7 mouse cellular contexts compared by ENCODE assay signal in the genomic region with DNA sequence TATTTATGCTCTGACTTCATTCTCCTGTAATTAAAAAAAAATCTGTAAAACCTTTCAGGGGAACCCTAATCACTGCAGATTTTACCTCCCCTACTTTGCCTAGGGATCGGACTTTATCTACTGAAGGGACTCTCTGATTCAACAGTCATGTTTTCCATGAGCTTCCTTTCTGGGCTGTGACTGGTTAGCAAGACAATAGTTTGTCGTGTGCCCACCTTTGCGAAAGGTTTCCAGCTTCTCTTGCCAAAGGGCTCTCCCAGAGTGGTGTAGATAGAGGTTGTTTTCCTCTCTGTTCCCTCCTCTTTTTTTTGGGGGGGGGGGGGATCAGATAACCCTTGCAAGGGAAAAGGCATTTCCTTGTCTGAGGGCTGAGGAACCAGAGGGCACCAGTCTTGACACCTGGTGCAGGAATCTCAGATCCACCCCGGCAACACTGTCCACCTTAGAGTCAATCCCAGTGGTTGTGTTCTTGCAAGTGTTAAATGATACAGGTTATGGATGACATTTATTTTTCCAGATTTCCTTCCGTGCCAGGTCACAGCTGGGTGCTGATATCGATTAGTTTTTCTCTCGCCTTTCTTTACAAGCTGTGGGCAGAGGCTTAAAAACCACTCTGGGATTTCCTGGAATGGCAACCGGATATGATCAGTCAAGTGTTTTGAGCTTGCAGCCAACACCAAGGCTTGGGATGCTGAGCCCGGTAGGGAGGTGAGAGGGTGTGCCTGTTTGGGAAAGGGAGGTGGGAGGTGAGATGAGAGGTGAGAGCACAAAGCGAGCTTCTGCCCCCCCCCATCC. TPM values are rescaled to one million over a fixed set of nuclear protein-coding genes. Genes with fewer than 3 reads are reported as not detected.
A peak's percentile ranks its signal among the peaks of the same experiment; 100 is the strongest.
DNase-seq lines count a peak whose midpoint lies in the region; ATAC-seq and TF ChIP-seq lines count a peak whose summit lies in the region.

No protein-coding gene starts in this region.

- H3K4me3 ChIP-seq in heart, embryonic 14.5 days (ENCODE audit: control insufficient read depth in 1 of 2, insufficient read depth in 1 of 2, low read depth in 1 of 2, low read length in 2 of 2): peak overlapping the region; percentile 67 to 84; a peak in 3 of 4 replicates
- peak overlapping the region; percentile 76 for H3K4me3 ChIP-seq in liver, postnatal 0 days (ENCODE audit: low read depth, low read length)
- peak overlapping the region; percentile 94 for H3K4me3 ChIP-seq in stomach, embryonic 16.5 days (replicated peaks; ENCODE audit: low read length)

- H3K27ac ChIP-seq in heart, embryonic 14.5 days (replicated peaks in 1 of 2; ENCODE audit: control insufficient read depth in 1 of 2, insufficient read depth in 1 of 2, low read depth in 2 of 2, low read length in 2 of 2): 0 out of 4 replicates have a peak overlapping the region, but pooled peaks of 1 of the 2 experiments have one; percentile 83
- no peak overlapping the region for H3K27ac ChIP-seq in liver, postnatal 0 days (ENCODE audit: low read depth)
- no peak overlapping the region for H3K27ac ChIP-seq in stomach, embryonic 16.5 days (ENCODE audit: low read length)

- no peak for TF ChIP-seq CTCF in liver, postnatal 0 days (IDR thresholded peaks at IDR 0.05; ENCODE audit: low read depth)

- no peaks in the 10 kb centered on the region for H3K27me3 ChIP-seq in heart, embryonic 14.5 days (ENCODE audit: control insufficient read depth, insufficient read depth, low read length)
- H3K27me3 ChIP-seq in liver, postnatal 0 days (ENCODE audit: insufficient read depth, low read length): peaks cover 29% of the 10 kb centered on the region
- H3K27me3 ChIP-seq in stomach, embryonic 16.5 days (ENCODE audit: control insufficient read depth, insufficient read depth, low read length): no peaks in the 10 kb centered on the region

- 14% methylated on average over 10 of the region's 10 CpGs for WGBS in heart, embryonic 14.5 days
- 17% methylated on average over 10 of the region's 10 CpGs for WGBS in liver, postnatal 0 days (ENCODE audit: insufficient replicate concordance)
- WGBS in stomach, embryonic 16.5 days: 25% methylated on average over 10 of the region's 10 CpGs

- peaks cover 7 to 15% of the 10 kb centered on the region in 2 experiments for H3K4me1 ChIP-seq in heart, embryonic 14.5 days (ENCODE audit: control insufficient read depth in 2 of 2, insufficient read depth in 2 of 2, low read length in 2 of 2)
- 0 out of 2 replicates have a peak, but pooled peaks cover 10% of the 10 kb centered on the region for H3K4me1 ChIP-seq in liver, postnatal 0 days (ENCODE audit: insufficient read depth)
- peaks cover 11% of the 10 kb centered on the region for H3K4me1 ChIP-seq in stomach, embryonic 16.5 days (ENCODE audit: control insufficient read depth, insufficient read depth, low read length)

- no peaks in the 10 kb centered on the region for H3K36me3 ChIP-seq in heart, embryonic 14.5 days (ENCODE audit: control insufficient read depth, insufficient read depth, low read length)
- H3K36me3 ChIP-seq in liver, postnatal 0 days (replicated peaks; ENCODE audit: insufficient read depth, low read length): no peaks in the 10 kb centered on the region
- H3K36me3 ChIP-seq in stomach, embryonic 16.5 days (ENCODE audit: control insufficient read depth, insufficient read depth, low read length): no peaks in the 10 kb centered on the region

- peak; percentile 26 for DNase-seq in right cerebral cortex, postnatal 25 days
- no peak for DNase-seq in right cerebral cortex, postnatal 4 days
- DNase-seq in liver, postnatal 0 days: no peak
- no peak for DNase-seq in layer of hippocampus, postnatal 10 days (ENCODE audit: low spot score in 2 of 2)
- no peak for DNase-seq in kidney, adult 9 months

- no peak for ATAC-seq in heart, embryonic 14.5 days (ENCODE audit: insufficient number of reproducible peaks, insufficient read depth, low FRiP score, low read depth)
- ATAC-seq in liver, postnatal 0 days: no peak
- no peak for ATAC-seq in stomach, embryonic 16.5 days (ENCODE audit: insufficient read depth, low FRiP score)

- no peak for TF ChIP-seq EP300 in liver, postnatal 0 days (IDR thresholded peaks at IDR 0.05; ENCODE audit: low read depth)

- no peaks in the 10 kb centered on the region for H3K9me3 ChIP-seq in heart, embryonic 14.5 days (ENCODE audit: control insufficient read depth, low read length)
- H3K9me3 ChIP-seq in liver, postnatal 0 days (ENCODE audit: low read length): no peaks in the 10 kb centered on the region
- no peaks in the 10 kb centered on the region for H3K9me3 ChIP-seq in stomach, embryonic 16.5 days (replicated peaks; ENCODE audit: control insufficient read depth, low read length)

- peak overlapping the region; percentile 96 for H3K4me2 ChIP-seq in heart, embryonic 14.5 days (ENCODE audit: low read length)
- H3K4me2 ChIP-seq in liver, postnatal 0 days (ENCODE audit: low read depth, low read length): peak overlapping the region; percentile 98
- peak overlapping the region; percentile 84 for H3K4me2 ChIP-seq in stomach, embryonic 16.5 days (ENCODE audit: low read depth, low read length)

- H3K9ac ChIP-seq in heart, embryonic 14.5 days (ENCODE audit: low read length): peak overlapping the region; percentile 87
- H3K9ac ChIP-seq in liver, postnatal 0 days (replicated peaks): no peak overlapping the region
- H3K9ac ChIP-seq in stomach, embryonic 16.5 days (ENCODE audit: low read length): no peak overlapping the region

RNA-seq across cellular contexts. Expression of gene Dock4, which starts 2.0 kb away (rescaled TPM):
- 8.5 and 9.6 TPM in 2 replicates for polyA plus RNA-seq in heart, embryonic 14.5 days (2014; fragmentation: Nextera tagmentation; extraction: Ambion mirVana)
- polyA plus RNA-seq in liver, postnatal 0 days (2015; fragmentation: Nextera tagmentation; extraction: Ambion mirVana): 1.3 and 1.4 TPM in 2 replicates
- 6.7 and 8.7 TPM in 2 replicates for polyA plus RNA-seq in stomach, embryonic 16.5 days (2015; fragmentation: Nextera tagmentation; extraction: Ambion mirVana)
- 100 to 1,000 TPM; 142 to 146 TPM for total RNA-seq in layer of hippocampus, postnatal 10 days (2021)

RNA-seq across cellular contexts. Expression of gene Zfp277, which starts 2.1 kb away (rescaled TPM):
- polyA plus RNA-seq in heart, embryonic 14.5 days (2014; fragmentation: Nextera tagmentation; extraction: Ambion mirVana): 32.1 and 37.5 TPM in 2 replicates
- polyA plus RNA-seq in liver, postnatal 0 days (2015; fragmentation: Nextera tagmentation; extraction: Ambion mirVana): 7.9 and 8.3 TPM in 2 replicates
- polyA plus RNA-seq in stomach, embryonic 16.5 days (2015; fragmentation: Nextera tagmentation; extraction: Ambion mirVana): 28.7 and 30.9 TPM in 2 replicates
- 10 to 100 TPM; 28.1 to 29.0 TPM for total RNA-seq in layer of hippocampus, postnatal 10 days (2021)
